In genomic region chr2:72749495-72749894, GRCm38 (mm10) we compare ENCODE assay signal across 20 mouse cellular contexts.
"Had no signal": no experiment of that assay in that cellular context is flagged by ENCODE, and none has a peak within 500 bp of the region (broad histone marks: within the 10 kb centered on the region; RNA-seq: fewer than 3 reads in every experiment).

No protein-coding gene starts in this region.

- H3K4me1 ChIP-seq: midbrain, embryonic 10.5 days; midbrain, embryonic 12.5 days; neural tube, embryonic 13.5 days had no signal

- ATAC-seq: lung, postnatal 0 days; midbrain, embryonic 16.5 days had no signal

- H3K27me3 ChIP-seq: lung, embryonic 15.5 days; neural tube, embryonic 15.5 days had no signal

- H3K4me2 ChIP-seq: lung, embryonic 15.5 days; midbrain, embryonic 12.5 days; neural tube, embryonic 13.5 days; neural tube, embryonic 15.5 days had no signal

- H3K4me3 ChIP-seq: lung, embryonic 15.5 days; midbrain, embryonic 10.5 days; midbrain, embryonic 12.5 days; myocyte; neural tube, embryonic 13.5 days; neural tube, embryonic 15.5 days had no signal

- H3K36me3 ChIP-seq: lung, embryonic 15.5 days; midbrain, embryonic 10.5 days; midbrain, embryonic 12.5 days; neural tube, embryonic 13.5 days; neural tube, embryonic 15.5 days had no signal

- DNase-seq: lung, adult 2 months; lung, postnatal 14 days; lung, postnatal 4 days; midbrain, embryonic 14.5 days; retina, postnatal 1 day; right cerebral cortex, adult 18-20 months; right cerebral cortex, postnatal 25 days; right cerebral cortex, postnatal 4 days; spleen, adult 18-20 months; thymus, adult 2 months; thymus, postnatal 25 days; thymus, postnatal 4 days had no signal

- H3K9ac ChIP-seq: lung, embryonic 15.5 days; midbrain, embryonic 12.5 days; neural tube, embryonic 13.5 days; neural tube, embryonic 15.5 days had no signal

- H3K9me3 ChIP-seq: lung, embryonic 15.5 days; midbrain, embryonic 10.5 days; midbrain, embryonic 12.5 days; neural tube, embryonic 13.5 days; neural tube, embryonic 15.5 days had no signal

- H3K27ac ChIP-seq: lung, embryonic 15.5 days; midbrain, embryonic 10.5 days; midbrain, embryonic 12.5 days; neural tube, embryonic 13.5 days; neural tube, embryonic 15.5 days had no signal
